Mouse (Mus musculus) frontal cortex, postnatal 10 days (tissue): ENCODE measurements around the gene Eno4.

Experiments
- DNase-seq, 2 experiments: peaks; one replicate each; pipeline ENCODE4 v3.0.0; 2022; ENCODE audit warnings: low spot score in 2 of 2, mixed read lengths in 1 of 2

Eno4 gene

DNA sequence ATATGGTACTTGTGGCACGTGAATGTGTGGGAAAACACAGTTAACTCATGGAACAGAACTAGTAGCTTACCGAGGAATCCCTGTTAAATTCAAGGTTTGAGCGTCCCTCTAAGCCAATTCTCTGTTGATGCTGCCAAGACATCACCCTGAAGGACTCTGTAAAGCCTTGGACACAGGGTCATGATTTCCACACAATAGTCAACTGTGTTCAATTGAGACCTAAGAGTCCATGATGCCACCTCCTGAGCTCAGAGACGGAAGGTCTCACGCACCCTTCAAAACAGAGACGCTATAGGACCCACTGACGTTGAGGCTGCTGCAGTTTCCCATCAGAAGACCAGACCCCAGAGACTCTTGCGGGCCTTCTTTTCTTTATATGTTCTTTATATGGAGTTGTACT is 30.9 kb downstream of the Eno4 start:
- DNase-seq, result no peak

GRCm38 (mm10) chr19:58975216-58975863 is 32.1 kb downstream of the Eno4 start:
- no peak for DNase-seq

DNA sequence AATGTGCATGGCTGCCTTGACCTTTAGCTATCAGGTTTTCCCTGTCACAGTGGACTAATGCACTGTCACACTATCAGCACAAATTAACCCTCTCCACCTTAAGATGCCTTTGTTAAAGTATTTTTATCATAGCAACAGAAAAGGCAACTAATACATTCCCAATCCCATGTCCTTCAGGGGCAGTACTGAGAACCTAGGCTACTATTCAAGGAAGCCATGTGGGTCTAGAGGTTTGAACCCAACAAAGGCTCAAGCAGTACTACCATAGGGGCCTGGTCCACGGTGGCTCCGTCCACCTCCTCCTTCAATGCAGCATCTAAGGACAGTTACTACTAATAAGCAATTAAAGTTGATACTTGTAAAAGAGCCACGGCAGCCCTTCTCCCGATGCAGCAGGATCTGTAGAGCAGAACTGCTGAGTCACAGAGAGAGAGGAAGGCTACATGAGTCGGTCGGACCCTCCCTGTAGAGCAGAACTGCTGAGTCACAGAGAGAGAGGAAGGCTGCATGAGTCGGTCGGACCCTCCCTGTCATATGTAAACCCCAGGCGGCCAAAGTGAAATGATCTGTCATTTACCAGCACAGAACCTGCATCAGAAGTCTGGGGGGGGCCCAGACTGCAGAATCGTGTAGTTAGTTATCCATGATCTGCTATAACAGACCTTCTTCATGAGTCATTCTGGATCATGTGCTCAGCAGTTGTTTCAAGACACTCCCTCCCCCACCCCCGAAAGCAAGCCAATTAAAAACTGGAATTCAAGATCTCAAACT is 35.4 kb downstream of the Eno4 start:
- peak; percentile 16 for DNase-seq

DNA sequence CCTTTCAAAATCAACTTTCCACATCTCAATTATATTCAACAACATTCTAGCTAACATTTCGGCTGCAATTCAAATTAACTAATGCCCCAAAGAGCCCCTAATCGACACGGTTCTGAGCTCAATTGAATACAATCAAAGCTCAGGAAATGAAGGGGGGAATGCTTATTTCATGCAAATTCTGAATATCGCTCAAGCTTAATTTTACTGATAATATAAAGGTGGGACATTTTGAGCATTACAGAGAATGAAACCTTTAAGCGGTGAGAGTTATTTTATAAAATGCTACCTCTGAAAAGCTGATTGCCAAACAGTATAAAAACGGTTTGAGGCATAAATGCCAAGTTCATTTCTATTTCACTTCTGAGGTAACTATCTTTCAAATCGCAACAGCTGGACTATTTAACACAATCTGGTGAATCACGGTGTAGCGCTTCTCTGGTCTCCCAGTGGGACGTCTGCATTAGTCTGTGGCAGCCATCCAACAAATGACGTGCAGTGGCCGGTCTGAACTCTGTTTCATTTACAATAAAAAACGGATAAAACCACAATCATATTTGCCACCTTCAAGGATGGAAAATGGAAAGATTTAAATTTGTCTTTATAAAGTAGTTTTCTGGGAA is 36.3 kb downstream of the Eno4 start:
- DNase-seq, result no peak

DNA sequence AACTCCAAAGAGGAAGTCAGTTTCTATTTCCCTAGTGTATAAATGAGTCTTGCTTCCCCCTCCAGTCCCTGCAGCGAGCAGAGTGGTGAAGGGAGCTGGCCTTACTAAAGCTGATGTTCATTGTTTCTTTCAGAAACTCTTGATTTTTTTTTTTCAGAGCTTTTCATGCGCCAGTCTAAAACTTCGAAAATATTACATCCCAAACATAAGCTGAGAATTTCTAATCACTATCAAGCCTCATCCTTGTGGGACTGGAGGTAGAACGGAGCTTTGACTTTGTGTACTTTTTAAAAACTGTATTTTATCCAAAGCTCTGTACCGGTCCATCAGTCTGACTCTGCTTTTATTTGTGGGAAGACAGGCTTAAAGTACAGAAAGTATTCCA is 36.8 kb downstream of the Eno4 start:
- no peak for DNase-seq

DNA sequence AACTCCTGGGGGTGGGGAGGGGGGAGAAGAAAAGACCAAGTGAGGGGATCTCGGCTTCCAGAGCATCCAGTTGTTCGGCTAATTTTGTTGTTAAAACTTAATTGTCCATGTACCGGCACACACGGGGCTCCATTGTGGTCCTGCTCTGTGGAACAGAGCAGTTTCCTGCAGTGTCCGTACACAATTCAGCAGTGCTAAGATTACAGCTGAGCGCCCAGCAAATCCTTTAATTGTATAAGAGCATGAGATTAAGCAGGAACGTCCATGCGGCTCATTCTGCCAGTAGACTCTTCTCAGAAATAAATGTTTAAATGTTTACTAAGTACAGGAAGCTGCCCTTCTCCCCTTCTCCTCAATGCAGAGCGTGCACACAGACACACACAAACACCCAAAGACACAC is 38.3 kb downstream of the Eno4 start:
- no peak for DNase-seq

GRCm38 (mm10) chr19:59002827-59003226 is 59.6 kb downstream of the Eno4 start:
- DNase-seq, result no peak

DNA sequence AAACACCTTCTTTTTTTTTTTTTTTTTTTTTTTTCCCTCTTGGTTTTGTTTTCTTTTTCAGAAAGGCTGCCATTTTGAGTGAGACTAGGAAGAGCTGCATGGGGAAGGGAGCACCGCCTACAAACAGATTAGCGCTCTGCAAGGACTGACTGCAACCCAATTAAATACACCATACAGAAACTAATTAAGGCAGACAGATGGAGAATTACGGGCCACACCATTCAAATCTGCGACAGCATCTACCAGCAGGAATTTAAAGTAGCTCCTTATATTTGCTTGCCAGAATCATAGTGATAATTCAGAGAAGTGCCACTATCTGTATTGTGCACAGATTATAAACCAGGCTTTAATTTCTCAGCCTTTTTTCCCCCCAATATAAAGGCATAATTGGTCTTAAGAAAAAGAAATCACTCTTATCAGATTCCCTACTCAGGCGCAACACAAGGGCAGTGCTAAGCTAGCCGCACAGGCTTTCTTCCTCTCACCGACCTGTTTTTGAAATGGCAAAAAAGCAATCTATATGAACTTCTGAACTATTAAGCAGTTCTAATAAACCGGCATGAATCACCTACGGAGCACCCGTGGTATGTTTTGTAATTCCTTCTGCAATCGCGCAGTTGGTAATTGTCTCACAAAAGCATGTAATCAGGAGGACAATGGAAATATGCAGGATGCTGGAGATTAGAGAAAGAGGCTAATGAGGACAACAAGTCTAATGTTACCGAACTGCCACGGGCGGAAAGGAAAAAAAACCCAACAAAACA is 63.5 kb downstream of the Eno4 start:
- no peak for DNase-seq

DNA sequence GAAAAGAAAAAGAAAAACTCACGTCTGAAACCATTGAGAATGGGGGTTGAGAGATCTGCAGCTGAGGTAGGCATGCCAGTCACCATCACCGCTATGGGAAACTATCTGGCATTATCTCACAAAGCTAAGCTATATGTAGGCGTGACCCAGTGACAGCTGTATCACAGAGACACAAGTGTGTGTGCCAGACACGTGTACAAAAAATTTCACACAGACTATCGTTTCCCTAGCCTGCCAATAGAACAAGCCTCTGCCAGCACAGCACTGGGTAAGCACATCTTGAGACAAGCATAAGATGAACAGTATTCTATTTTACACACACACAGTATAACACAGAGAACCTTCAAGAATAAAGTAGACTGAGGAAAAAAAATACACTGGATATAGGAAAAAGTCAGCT is 67.6 kb downstream of the Eno4 start:
- peak in 1 of 2 experiments; percentile 15 for DNase-seq
